Mouse (Mus musculus) central nervous system, embryonic 14 days (tissue): ENCODE data around the gene Mctp2. TPM values are rescaled to one million over a fixed set of nuclear protein-coding genes. Genes with fewer than 3 reads are reported as not detected.

Source experiments
- polyA plus RNA-seq: library from polyadenylated mRNA; depleted of rRNA; stranded (reverse); fragments of >200 nt; gene quantifications from 2 replicates; pipeline ENCODE4 v1.2.3, GENCODE M21; 2012; rRNA removed

The Mctp2 gene
- polyA plus RNA-seq, result 0.21 and 0.35 TPM in 2 replicates

DNA sequence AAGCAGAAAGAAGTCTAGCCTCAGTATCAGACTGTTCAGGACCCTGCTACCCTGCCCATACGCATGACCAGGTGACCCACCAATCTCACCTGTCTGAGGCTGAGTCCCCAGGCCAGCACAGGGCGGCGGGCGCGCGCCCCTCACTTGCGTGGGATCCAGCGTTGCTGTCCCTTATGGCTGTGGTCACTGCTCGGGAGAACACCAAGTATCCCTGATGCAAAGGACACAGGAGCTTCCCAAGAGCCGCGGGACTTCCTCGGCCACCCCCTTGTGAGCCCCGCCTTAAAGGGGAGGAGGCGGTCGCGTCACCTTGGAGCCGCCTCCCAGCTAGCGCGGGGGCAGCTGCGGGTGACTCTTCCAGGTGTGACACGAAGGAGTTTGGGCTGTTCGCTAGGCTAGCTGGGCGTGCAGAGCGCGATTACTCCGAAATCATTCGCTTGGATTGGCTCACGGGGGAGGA is at the start of gene Mctp2:
TSS of gene Mctp2 (minus strand) at position 227 of the 460 bp plus-strand sequence.

